Mouse (Mus musculus) hindbrain, postnatal 0 days (tissue): ENCODE results near the gene Pxmp4. TPM values are rescaled to one million over a fixed set of nuclear protein-coding genes. Genes with fewer than 3 reads are reported as not detected.

Experiments used
- ATAC-seq: fragments of 200-750 bp; cut with Nextera tagmentation; 2 replicates; pipeline ENCODE4 v1.8.0; 2017; ENCODE audit warnings: mild to moderate bottlenecking, moderate TSS enrichment, moderate library complexity
- DNase-seq: peaks from one replicate; pipeline ENCODE4 v3.0.0-alpha.2; 2015; ENCODE audit warnings: low spot score
- H3K27ac ChIP-seq: fragments of 300-500 bp; sonication (generic); 2 replicates; pipeline ENCODE4 v1.5.1; 2014; ENCODE audit warnings: mild to moderate bottlenecking
- H3K27me3 ChIP-seq: fragments of 300-500 bp; sonication (generic); 2 replicates; pipeline ENCODE4 v1.6.1; 2014; ENCODE audit warnings: low read length, mixed read lengths; ENCODE audit not compliant: insufficient read depth
- H3K36me3 ChIP-seq: fragments of 300-500 bp; sonication (generic); 2 replicates; pipeline ENCODE4 v1.6.1; 2014; ENCODE audit warnings: low read length, mixed read lengths; ENCODE audit not compliant: insufficient read depth
- H3K4me1 ChIP-seq: fragments of 300-500 bp; sonication (generic); 2 replicates; pipeline ENCODE4 v1.6.1; 2014; ENCODE audit warnings: antibody characterized with exemption, low read length, mixed read lengths; ENCODE audit not compliant: insufficient read depth
- H3K4me2 ChIP-seq: fragments of 300-500 bp; sonication (generic); 2 replicates; pipeline ENCODE4 v1.6.1; 2014; ENCODE audit warnings: low read depth, mild to moderate bottlenecking, low read length, moderate library complexity, mixed read lengths
- H3K4me3 ChIP-seq: fragments of 300-500 bp; sonication (generic); 2 replicates; pipeline ENCODE4 v1.5.1; 2014; ENCODE audit warnings: low read length
- H3K9ac ChIP-seq: fragments of 300-500 bp; sonication (generic); replicated peaks from 2 replicates; pipeline ENCODE4 v1.6.1; 2014; ENCODE audit warnings: mild to moderate bottlenecking, low read length, moderate library complexity, mixed read lengths
- H3K9me3 ChIP-seq: fragments of 300-500 bp; sonication (generic); 2 replicates; pipeline ENCODE4 v1.6.1; 2016; ENCODE audit warnings: low read length, mixed read lengths
- CTCF ChIP-seq: IDR thresholded peaks from 2 replicates; pipeline ENCODE4 v1.5.1; 2016; ENCODE audit warnings: antibody characterized with exemption, control low read depth, low read depth
- WGBS: fragments of 180-500 bp; shearing (Covaris S2); extraction: QIAGEN DNeasy Blood & Tissue Kit; methylation state at CpG from one replicate; pipeline ENCODE4 v1.1.7; 2014; 5-methylcytosine and 5-hydroxymethylcytosine counted together
- polyA plus RNA-seq: library from polyadenylated mRNA; unstranded; fragments of >200 nt; fragmentation: Nextera tagmentation; extraction: Ambion mirVana; gene quantifications from 2 replicates; pipeline ENCODE4 v1.2.1, GENCODE M21; 2015
- total RNA-seq: library from RNA; depleted of rRNA; stranded (reverse); fragments of >200 nt; gene quantifications from 2 replicates; pipeline ENCODE4 v1.2.3, GENCODE M21; 2014

The Pxmp4 gene
- total and polyA plus RNA-seq, 2 experiments from 2014 or later = 21.9 to 24.8 TPM

DNA sequence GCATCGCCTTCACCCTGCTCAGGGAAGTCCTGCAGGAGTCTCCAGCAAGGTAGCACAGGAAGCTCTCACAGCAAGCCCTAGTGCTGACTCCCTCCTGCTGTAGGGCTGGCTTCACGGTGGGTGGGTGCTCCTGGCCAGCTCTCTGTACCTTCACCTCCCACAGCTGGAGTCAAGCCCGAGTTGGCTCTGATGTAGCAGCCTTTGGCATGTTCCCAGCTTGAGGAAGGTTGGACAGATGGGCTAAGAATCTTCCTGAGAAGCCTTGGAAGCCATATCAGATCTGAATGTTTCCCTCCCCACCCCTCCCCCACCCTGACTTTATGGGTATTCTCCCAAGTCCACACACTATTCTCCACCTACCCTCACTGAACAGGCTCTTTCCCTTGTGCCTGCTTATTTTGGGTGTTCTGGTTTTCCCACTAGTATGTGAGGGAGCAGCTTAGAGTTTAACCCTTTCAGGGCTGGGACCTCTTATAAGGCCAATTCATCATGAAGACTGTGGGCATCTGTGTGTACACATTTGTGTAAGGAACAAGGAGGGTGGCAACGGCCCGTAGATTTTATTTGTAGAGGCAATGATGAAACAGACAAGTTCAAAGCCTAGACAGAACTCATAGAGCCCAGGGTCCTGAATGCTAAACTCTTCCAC, 46.2 kb downstream of the Pxmp4 start:
- no peak overlapping the region for H3K4me3 ChIP-seq

DNA sequence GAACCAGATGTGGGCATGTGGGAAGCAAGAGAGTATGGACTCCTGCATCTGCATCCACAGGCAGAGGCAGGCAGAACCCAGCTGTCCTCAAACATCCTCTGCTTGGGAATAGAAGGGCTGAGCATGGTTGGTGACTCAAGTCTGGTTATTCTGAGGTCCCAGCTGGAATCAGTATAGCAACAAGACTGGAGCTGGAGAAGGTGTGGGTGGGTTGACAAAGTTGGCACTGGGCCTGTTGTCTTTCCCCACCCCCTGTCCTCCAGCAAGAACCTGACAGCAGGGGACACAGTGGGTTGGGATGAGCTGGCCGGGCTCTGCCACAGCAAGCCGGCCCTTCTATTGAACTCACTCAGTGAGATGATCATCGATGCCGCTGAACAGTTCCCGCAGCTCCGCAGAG, 48.3 kb downstream of the Pxmp4 start:
- 41% methylated on average over 6 of the region's 6 CpGs for WGBS
- no peaks in the 10 kb centered on the region for H3K27me3 ChIP-seq
- H3K36me3 ChIP-seq = no peaks in the 10 kb centered on the region
- TF ChIP-seq CTCF = no peak
- no peak overlapping the region for H3K27ac ChIP-seq
- no peak overlapping the region for H3K4me3 ChIP-seq
- no peaks in the 10 kb centered on the region for H3K9me3 ChIP-seq
- H3K4me1 ChIP-seq = peaks cover 35% of the 10 kb centered on the region
- no peak for ATAC-seq
- DNase-seq = no peak
- H3K9ac ChIP-seq = no peak overlapping the region
- H3K4me2 ChIP-seq = no peak overlapping the region

More for the DNA sequence above, 46.2 kb downstream of the Pxmp4 start:
- Histone ChIP-seq H3K36me3 (no peaks in the 10 kb centered on the region), H3K27ac (peak overlapping the region; percentile 70; the same call in 1 of the 2 replicates), H3K27me3 (no peaks in the 10 kb centered on the region), H3K4me2 (peak overlapping the region; percentile 72), H3K9ac (no peak overlapping the region), H3K9me3 (no peaks in the 10 kb centered on the region), H3K4me1 (peaks cover 32% of the 10 kb centered on the region)
- WGBS = 47% methylated on average over 5 of the region's 5 CpGs
- DNase-seq = peak; percentile 58
- TF ChIP-seq CTCF = no peak
- ATAC-seq = no peak

GRCm38 (mm10) chr2:154552424-154552907, 51.0 kb downstream of the Pxmp4 start:
- WGBS = 19% methylated on average over 27 of the region's 27 CpGs
- Histone ChIP-seq H3K9ac (no peak overlapping the region), H3K4me2 (peak overlapping the region; percentile 33; the same call in 1 of the 2 replicates), H3K4me1 (peaks cover 26% of the 10 kb centered on the region), H3K27ac (peak overlapping the region; percentile 67), H3K4me3 (0 out of 2 replicates have a peak overlapping the region, but pooled peaks have one; percentile 1), H3K9me3 (no peaks in the 10 kb centered on the region), H3K36me3 (no peaks in the 10 kb centered on the region), H3K27me3 (no peaks in the 10 kb centered on the region)
- ATAC-seq = peak; percentile 86
- peak; percentile 80 for TF ChIP-seq CTCF
- peak; percentile 91 for DNase-seq

GRCm38 (mm10) chr2:154551927-154552326, 51.6 kb downstream of the Pxmp4 start:
- Histone ChIP-seq H3K27ac (peak overlapping the region; percentile 67), H3K4me3 (no peak overlapping the region), H3K9me3 (no peaks in the 10 kb centered on the region), H3K27me3 (no peaks in the 10 kb centered on the region), H3K9ac (no peak overlapping the region), H3K4me2 (peak overlapping the region; percentile 33; the same call in 1 of the 2 replicates), H3K36me3 (no peaks in the 10 kb centered on the region), H3K4me1 (peaks cover 21% of the 10 kb centered on the region)
- ATAC-seq (no peak), DNase-seq (no peak)
- no peak for TF ChIP-seq CTCF
- 48% methylated on average over 21 of the region's 21 CpGs for WGBS

DNA sequence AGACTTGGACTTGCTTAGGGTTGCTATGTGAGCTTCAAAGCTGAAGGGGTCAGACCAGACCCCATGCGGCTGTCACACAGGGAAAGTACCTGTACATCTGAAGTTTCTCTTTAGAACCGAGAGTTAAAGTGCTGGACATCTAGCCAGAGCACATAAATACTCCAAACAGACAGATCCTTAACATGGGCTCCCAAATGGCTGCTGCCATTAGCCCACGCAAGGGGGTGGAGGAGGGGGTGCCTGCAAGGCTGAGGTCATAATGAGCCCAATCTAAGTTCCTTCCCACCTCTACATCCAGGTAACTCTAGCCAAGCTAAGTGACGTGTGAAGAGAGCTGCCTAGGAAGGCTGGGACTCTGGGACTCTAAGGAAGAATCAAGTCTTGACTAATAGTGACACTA, 52.0 kb downstream of the Pxmp4 start, which contains the start of gene Actl10:
Gene Actl10, plus strand, starts transcription at position 301 of the 400 bp plus-strand sequence.
- H3K9me3 ChIP-seq = no peaks in the 10 kb centered on the region
- H3K36me3 ChIP-seq = no peaks in the 10 kb centered on the region
- H3K4me2 ChIP-seq = peak within 1 kb of the TSS; percentile 33; the same call in 1 of the 2 replicates
- WGBS = 87% methylated on average over 4 of the region's 4 CpGs
- no peak within 1 kb of the TSS for H3K9ac ChIP-seq
- H3K4me1 ChIP-seq = peaks cover 19% of the 10 kb centered on the region
- H3K27me3 ChIP-seq = no peaks in the 10 kb centered on the region
- no peak for DNase-seq
- 0 out of 2 replicates have a peak within 1 kb of the TSS, but pooled peaks have one; percentile 1 for H3K4me3 ChIP-seq
- ATAC-seq = no peak
- no peak for TF ChIP-seq CTCF
- peak within 1 kb of the TSS; percentile 67 for H3K27ac ChIP-seq

DNA sequence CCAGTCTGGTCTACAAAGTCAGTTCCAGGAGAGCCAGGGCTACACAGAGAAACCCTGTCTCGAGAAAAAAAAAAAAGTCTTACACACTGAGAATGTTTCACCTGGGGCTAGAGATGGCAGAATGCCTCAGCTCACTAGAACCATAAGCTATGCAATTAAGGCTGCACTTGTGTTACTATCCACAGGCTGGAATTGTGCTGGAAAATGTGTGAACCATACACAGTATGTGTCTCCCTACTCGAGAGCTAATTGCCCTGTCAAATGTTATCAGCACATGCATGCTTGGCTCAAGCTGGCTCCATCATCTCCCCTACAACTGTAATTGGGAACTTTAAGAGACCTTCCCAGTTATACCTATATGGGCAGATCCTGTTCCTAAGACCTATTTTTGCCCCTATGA, 52.6 kb downstream of the Pxmp4 start:
- ATAC-seq (no peak), DNase-seq (peak; percentile 51)
- Histone ChIP-seq H3K27ac (no peak overlapping the region), H3K4me2 (no peak overlapping the region), H3K9me3 (no peaks in the 10 kb centered on the region), H3K9ac (no peak overlapping the region), H3K36me3 (no peaks in the 10 kb centered on the region), H3K27me3 (no peaks in the 10 kb centered on the region), H3K4me3 (no peak overlapping the region), H3K4me1 (peaks cover 19% of the 10 kb centered on the region)
- WGBS = 68% methylated on average over 2 of the region's 2 CpGs
- TF ChIP-seq CTCF = no peak

DNA sequence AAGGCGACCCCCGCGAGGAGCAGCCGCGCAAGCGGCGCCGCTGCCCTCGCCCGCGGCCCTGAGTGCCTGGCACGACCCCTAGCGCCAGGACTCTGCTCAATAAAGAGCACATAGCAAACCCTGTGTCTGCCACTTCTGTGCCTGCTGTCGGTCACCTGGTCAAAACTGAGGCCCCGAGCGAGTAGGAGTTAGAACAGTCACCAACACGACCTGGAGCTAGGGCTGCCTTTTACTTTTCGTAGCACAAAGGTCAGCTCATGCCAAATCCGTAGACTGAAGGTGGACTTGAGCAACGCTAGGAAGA, 53.7 kb downstream of the Pxmp4 start:
- no peak for DNase-seq
- peak; percentile 41 for TF ChIP-seq CTCF
- peak overlapping the region; percentile 68 for H3K4me2 ChIP-seq
- 10% methylated on average over 20 of the region's 20 CpGs for WGBS
- no peak for ATAC-seq
- peak overlapping the region; percentile 50 for H3K9ac ChIP-seq
- H3K36me3 ChIP-seq = no peaks in the 10 kb centered on the region
- H3K27me3 ChIP-seq = no peaks in the 10 kb centered on the region
- peak overlapping the region; percentile 36 for H3K4me3 ChIP-seq
- H3K27ac ChIP-seq = no peak overlapping the region
- peaks cover 14% of the 10 kb centered on the region for H3K4me1 ChIP-seq
- no peaks in the 10 kb centered on the region for H3K9me3 ChIP-seq
